Mouse (Mus musculus) hindbrain, postnatal 0 days (tissue): ENCODE data around the gene Plxnc1. TPM values are rescaled to one million over a fixed set of nuclear protein-coding genes. Genes with fewer than 3 reads are reported as not detected.

Experiments
- ATAC-seq: fragments of 200-750 bp; cut with Nextera tagmentation; 2 replicates; pipeline ENCODE4 v1.8.0; 2017; ENCODE audit warnings: mild to moderate bottlenecking, moderate TSS enrichment, moderate library complexity
- DNase-seq: peaks from one replicate; pipeline ENCODE4 v3.0.0-alpha.2; 2015; ENCODE audit warnings: low spot score
- H3K27ac ChIP-seq: fragments of 300-500 bp; sonication (generic); 2 replicates; pipeline ENCODE4 v1.5.1; 2014; ENCODE audit warnings: mild to moderate bottlenecking
- H3K27me3 ChIP-seq: fragments of 300-500 bp; sonication (generic); 2 replicates; pipeline ENCODE4 v1.6.1; 2014; ENCODE audit warnings: low read length, mixed read lengths; ENCODE audit not compliant: insufficient read depth
- H3K36me3 ChIP-seq: fragments of 300-500 bp; sonication (generic); 2 replicates; pipeline ENCODE4 v1.6.1; 2014; ENCODE audit warnings: low read length, mixed read lengths; ENCODE audit not compliant: insufficient read depth
- H3K4me1 ChIP-seq: fragments of 300-500 bp; sonication (generic); 2 replicates; pipeline ENCODE4 v1.6.1; 2014; ENCODE audit warnings: antibody characterized with exemption, low read length, mixed read lengths; ENCODE audit not compliant: insufficient read depth
- H3K4me2 ChIP-seq: fragments of 300-500 bp; sonication (generic); 2 replicates; pipeline ENCODE4 v1.6.1; 2014; ENCODE audit warnings: low read depth, mild to moderate bottlenecking, low read length, moderate library complexity, mixed read lengths
- H3K4me3 ChIP-seq: fragments of 300-500 bp; sonication (generic); 2 replicates; pipeline ENCODE4 v1.5.1; 2014; ENCODE audit warnings: low read length
- H3K9ac ChIP-seq: fragments of 300-500 bp; sonication (generic); replicated peaks from 2 replicates; pipeline ENCODE4 v1.6.1; 2014; ENCODE audit warnings: mild to moderate bottlenecking, low read length, moderate library complexity, mixed read lengths
- H3K9me3 ChIP-seq: fragments of 300-500 bp; sonication (generic); 2 replicates; pipeline ENCODE4 v1.6.1; 2016; ENCODE audit warnings: low read length, mixed read lengths
- CTCF ChIP-seq: IDR thresholded peaks from 2 replicates; pipeline ENCODE4 v1.5.1; 2016; ENCODE audit warnings: antibody characterized with exemption, control low read depth, low read depth
- WGBS: fragments of 180-500 bp; shearing (Covaris S2); extraction: QIAGEN DNeasy Blood & Tissue Kit; methylation state at CpG from one replicate; pipeline ENCODE4 v1.1.7; 2014; 5-methylcytosine and 5-hydroxymethylcytosine counted together
- polyA plus RNA-seq: library from polyadenylated mRNA; unstranded; fragments of >200 nt; fragmentation: Nextera tagmentation; extraction: Ambion mirVana; gene quantifications from 2 replicates; pipeline ENCODE4 v1.2.1, GENCODE M21; 2015
- total RNA-seq: library from RNA; depleted of rRNA; stranded (reverse); fragments of >200 nt; gene quantifications from 2 replicates; pipeline ENCODE4 v1.2.3, GENCODE M21; 2014

Plxnc1 gene
- total and polyA plus RNA-seq, 2 experiments from 2014 or later = 9.9 to 54.5 TPM

GRCm38 (mm10) chr10:94858277-94859033 lies 86.2 kb downstream of the Plxnc1 start:
- ATAC-seq (no peak), DNase-seq (no peak)
- Histone ChIP-seq H3K27me3 (no peaks in the 10 kb centered on the region), H3K27ac (no peak overlapping the region), H3K4me3 (no peak overlapping the region), H3K36me3 (peaks cover 9% of the 10 kb centered on the region; the same call in 1 of the 2 replicates), H3K9ac (no peak overlapping the region), H3K4me1 (no peaks in the 10 kb centered on the region), H3K4me2 (no peak overlapping the region), H3K9me3 (no peaks in the 10 kb centered on the region)
- 91% methylated on average over 6 of the region's 6 CpGs for WGBS
- no peak for TF ChIP-seq CTCF

GRCm38 (mm10) chr10:94850565-94850964 lies 94.1 kb downstream of the Plxnc1 start:
- no peak overlapping the region for H3K4me3 ChIP-seq
- H3K4me2 ChIP-seq = no peak overlapping the region
- no peaks in the 10 kb centered on the region for H3K9me3 ChIP-seq
- no peaks in the 10 kb centered on the region for H3K4me1 ChIP-seq
- 52% methylated on average over 4 of the region's 4 CpGs for WGBS
- no peak overlapping the region for H3K9ac ChIP-seq
- DNase-seq (no peak), ATAC-seq (no peak)
- TF ChIP-seq CTCF = no peak
- peaks cover 3% of the 10 kb centered on the region; the same call in 1 of the 2 replicates for H3K36me3 ChIP-seq
- no peak overlapping the region for H3K27ac ChIP-seq
- H3K27me3 ChIP-seq = no peaks in the 10 kb centered on the region

- DNase-seq = no peak
- Histone ChIP-seq H3K36me3 (peaks cover 3% of the 10 kb centered on the region; the same call in 1 of the 2 replicates), H3K4me2 (no peak overlapping the region), H3K27me3 (no peaks in the 10 kb centered on the region), H3K4me3 (no peak overlapping the region), H3K9ac (no peak overlapping the region), H3K9me3 (no peaks in the 10 kb centered on the region), H3K4me1 (no peaks in the 10 kb centered on the region), H3K27ac (no peak overlapping the region)
- no peak for ATAC-seq
- 92% methylated on average over 9 of the region's 9 CpGs for WGBS
- TF ChIP-seq CTCF = no peak
Measured at GRCm38 (mm10) chr10:94849930-94850329, 94.7 kb downstream of the Plxnc1 start.

- H3K27ac ChIP-seq = no peak overlapping the region
- no peak for DNase-seq
- 85% methylated on average over 4 of the region's 4 CpGs for WGBS
- TF ChIP-seq CTCF = no peak
- H3K4me3 ChIP-seq = no peak overlapping the region
- peaks cover 3% of the 10 kb centered on the region; the same call in 1 of the 2 replicates for H3K36me3 ChIP-seq
- no peaks in the 10 kb centered on the region for H3K27me3 ChIP-seq
- ATAC-seq = no peak
- no peaks in the 10 kb centered on the region for H3K4me1 ChIP-seq
- H3K9me3 ChIP-seq = no peaks in the 10 kb centered on the region
- H3K4me2 ChIP-seq = no peak overlapping the region
- H3K9ac ChIP-seq = no peak overlapping the region
Measured at GRCm38 (mm10) chr10:94849360-94849759, 95.3 kb downstream of the Plxnc1 start.

- ATAC-seq (no peak), DNase-seq (no peak)
- WGBS = 93% methylated on average over 6 of the region's 6 CpGs
- no peaks in the 10 kb centered on the region for H3K9me3 ChIP-seq
- no peaks in the 10 kb centered on the region for H3K4me1 ChIP-seq
- no peak for TF ChIP-seq CTCF
- no peak overlapping the region for H3K4me3 ChIP-seq
- no peaks in the 10 kb centered on the region for H3K27me3 ChIP-seq
- no peak overlapping the region for H3K27ac ChIP-seq
- H3K4me2 ChIP-seq = no peak overlapping the region
- peaks cover 7% of the 10 kb centered on the region; the same call in 1 of the 2 replicates for H3K36me3 ChIP-seq
- no peak overlapping the region for H3K9ac ChIP-seq
Measured at GRCm38 (mm10) chr10:94848344-94848743, 96.3 kb downstream of the Plxnc1 start.

- no peak for DNase-seq
- Histone ChIP-seq H3K9ac (no peak overlapping the region), H3K4me2 (no peak overlapping the region), H3K27ac (no peak overlapping the region), H3K4me3 (no peak overlapping the region), H3K27me3 (no peaks in the 10 kb centered on the region), H3K36me3 (peaks cover 19% of the 10 kb centered on the region; the same call in 1 of the 2 replicates), H3K4me1 (no peaks in the 10 kb centered on the region), H3K9me3 (no peaks in the 10 kb centered on the region)
- TF ChIP-seq CTCF = no peak
- 83% methylated on average over 8 of the region's 8 CpGs for WGBS
- ATAC-seq = no peak
Measured at GRCm38 (mm10) chr10:94846501-94847105, 98.0 kb downstream of the Plxnc1 start.

- no peak for ATAC-seq
- Histone ChIP-seq H3K4me3 (no peak overlapping the region), H3K36me3 (peaks cover 19% of the 10 kb centered on the region; the same call in 1 of the 2 replicates), H3K4me2 (no peak overlapping the region), H3K9me3 (no peaks in the 10 kb centered on the region), H3K27ac (no peak overlapping the region), H3K9ac (no peak overlapping the region), H3K27me3 (no peaks in the 10 kb centered on the region), H3K4me1 (no peaks in the 10 kb centered on the region)
- 88% methylated on average over 6 of the region's 6 CpGs for WGBS
- no peak for TF ChIP-seq CTCF
- no peak for DNase-seq
Measured at GRCm38 (mm10) chr10:94844692-94845091, 99.9 kb downstream of the Plxnc1 start.
